Mouse (Mus musculus): Measurements from ENCODE around the gene Rasgrf1. TPM values are rescaled to one million over a fixed set of nuclear protein-coding genes. Genes with fewer than 3 reads are reported as not detected.

The Rasgrf1 gene
- polyA plus RNA-seq, 1 experiment = not detected

GRCm38 (mm10) chr9:89958959-89959358, 49.3 kb downstream of the Rasgrf1 start:
- WGBS = 62% methylated on average over 2 of the region's 2 CpGs
- no peak overlapping the region for H3K4me3 ChIP-seq (replicated peaks; ENCODE audit: control insufficient read depth, low read depth, low read length)
- no peak overlapping the region for H3K27ac ChIP-seq (ENCODE audit: control insufficient read depth, insufficient read depth, low read depth, low read length, poor library complexity)
- no peaks in the 10 kb centered on the region for H3K4me1 ChIP-seq (ENCODE audit: control insufficient read depth, insufficient read depth, low read length)
- TF ChIP-seq CTCF (IDR thresholded peaks at IDR 0.05; ENCODE audit: control insufficient read depth, insufficient read depth, low read length) (no peak), POLR2A (IDR thresholded peaks at IDR 0.05; ENCODE audit: borderline replicate concordance, control insufficient read depth, low read depth, low read length) (no peak)

GRCm38 (mm10) chr9:89964091-89964490, 54.4 kb downstream of the Rasgrf1 start:
- Histone ChIP-seq H3K4me3 (replicated peaks; ENCODE audit: control insufficient read depth, low read depth, low read length) (no peak overlapping the region), H3K4me1 (ENCODE audit: control insufficient read depth, insufficient read depth, low read length) (no peaks in the 10 kb centered on the region), H3K27ac (ENCODE audit: control insufficient read depth, insufficient read depth, low read depth, low read length, poor library complexity) (no peak overlapping the region)
- 72% methylated on average over 4 of the region's 4 CpGs for WGBS
- no peak for TF ChIP-seq CTCF (IDR thresholded peaks at IDR 0.05; ENCODE audit: control insufficient read depth, insufficient read depth, low read length)
- TF ChIP-seq POLR2A (IDR thresholded peaks at IDR 0.05; ENCODE audit: borderline replicate concordance, control insufficient read depth, low read depth, low read length) = no peak

- 80% methylated on average over 4 of the region's 4 CpGs for whole genome bisulfite sequencing
- H3K27ac ChIP-seq (ENCODE audit: control insufficient read depth, insufficient read depth, low read depth, low read length, poor library complexity) = no peak overlapping the region
- TF ChIP-seq POLR2A (IDR thresholded peaks at IDR 0.05; ENCODE audit: borderline replicate concordance, control insufficient read depth, low read depth, low read length) = no peak
- TF ChIP-seq CTCF (IDR thresholded peaks at IDR 0.05; ENCODE audit: control insufficient read depth, insufficient read depth, low read length) = no peak
- H3K4me3 ChIP-seq (replicated peaks; ENCODE audit: control insufficient read depth, low read depth, low read length) = no peak overlapping the region
- H3K4me1 ChIP-seq (ENCODE audit: control insufficient read depth, insufficient read depth, low read length) = no peaks in the 10 kb centered on the region; the same call in 1 of the 2 replicates
Observed at GRCm38 (mm10) chr9:89967716-89968115, 58.0 kb downstream of the Rasgrf1 start.

- H3K27ac ChIP-seq (ENCODE audit: control insufficient read depth, insufficient read depth, low read depth, low read length, poor library complexity) = no peak overlapping the region
- 82% methylated on average over 6 of the region's 6 CpGs for WGBS
- no peaks in the 10 kb centered on the region; the same call in 1 of the 2 replicates for H3K4me1 ChIP-seq (ENCODE audit: control insufficient read depth, insufficient read depth, low read length)
- TF ChIP-seq CTCF (IDR thresholded peaks at IDR 0.05; ENCODE audit: control insufficient read depth, insufficient read depth, low read length) (0 out of 2 replicates have a peak, but pooled peaks have one; percentile 21), POLR2A (IDR thresholded peaks at IDR 0.05; ENCODE audit: borderline replicate concordance, control insufficient read depth, low read depth, low read length) (no peak)
- H3K4me3 ChIP-seq (replicated peaks; ENCODE audit: control insufficient read depth, low read depth, low read length) = no peak overlapping the region
Observed at GRCm38 (mm10) chr9:89968836-89969450, 59.2 kb downstream of the Rasgrf1 start.

- 84% methylated on average over 10 of the region's 10 CpGs for WGBS
- TF ChIP-seq POLR2A (IDR thresholded peaks at IDR 0.05; ENCODE audit: borderline replicate concordance, control insufficient read depth, low read depth, low read length) = no peak
- TF ChIP-seq CTCF (IDR thresholded peaks at IDR 0.05; ENCODE audit: control insufficient read depth, insufficient read depth, low read length) = no peak
- Histone ChIP-seq H3K4me3 (replicated peaks; ENCODE audit: control insufficient read depth, low read depth, low read length) (no peak overlapping the region), H3K4me1 (ENCODE audit: control insufficient read depth, insufficient read depth, low read length) (no peaks in the 10 kb centered on the region; the same call in 1 of the 2 replicates), H3K27ac (ENCODE audit: control insufficient read depth, insufficient read depth, low read depth, low read length, poor library complexity) (no peak overlapping the region)
Observed at GRCm38 (mm10) chr9:89970271-89970670, 60.6 kb downstream of the Rasgrf1 start.

- no peak overlapping the region for H3K27ac ChIP-seq (ENCODE audit: control insufficient read depth, insufficient read depth, low read depth, low read length, poor library complexity)
- TF ChIP-seq POLR2A (IDR thresholded peaks at IDR 0.05; ENCODE audit: borderline replicate concordance, control insufficient read depth, low read depth, low read length) = no peak
- no peak for TF ChIP-seq CTCF (IDR thresholded peaks at IDR 0.05; ENCODE audit: control insufficient read depth, insufficient read depth, low read length)
- H3K4me1 ChIP-seq (ENCODE audit: control insufficient read depth, insufficient read depth, low read length) = no peaks in the 10 kb centered on the region; the same call in 1 of the 2 replicates
- 55% methylated on average over 11 of the region's 11 CpGs for WGBS
- H3K4me3 ChIP-seq (replicated peaks; ENCODE audit: control insufficient read depth, low read depth, low read length) = no peak overlapping the region
Observed at GRCm38 (mm10) chr9:89970886-89971486, 61.3 kb downstream of the Rasgrf1 start.

GRCm38 (mm10) chr9:89972321-89972720, 62.6 kb downstream of the Rasgrf1 start:
- no peak for TF ChIP-seq POLR2A (IDR thresholded peaks at IDR 0.05; ENCODE audit: borderline replicate concordance, control insufficient read depth, low read depth, low read length)
- TF ChIP-seq CTCF (IDR thresholded peaks at IDR 0.05; ENCODE audit: control insufficient read depth, insufficient read depth, low read length) = no peak
- H3K4me1 ChIP-seq (ENCODE audit: control insufficient read depth, insufficient read depth, low read length) = no peaks in the 10 kb centered on the region; the same call in 1 of the 2 replicates
- H3K27ac ChIP-seq (ENCODE audit: control insufficient read depth, insufficient read depth, low read depth, low read length, poor library complexity) = no peak overlapping the region
- WGBS = 48% methylated on average over 3 of the region's 3 CpGs
- H3K4me3 ChIP-seq (replicated peaks; ENCODE audit: control insufficient read depth, low read depth, low read length) = no peak overlapping the region

- no peak overlapping the region for H3K4me3 ChIP-seq (replicated peaks; ENCODE audit: control insufficient read depth, low read depth, low read length)
- WGBS = 30% methylated on average over 5 of the region's 5 CpGs
- TF ChIP-seq CTCF (IDR thresholded peaks at IDR 0.05; ENCODE audit: control insufficient read depth, insufficient read depth, low read length) = no peak
- H3K4me1 ChIP-seq (ENCODE audit: control insufficient read depth, insufficient read depth, low read length) = no peaks in the 10 kb centered on the region; the same call in 1 of the 2 replicates
- H3K27ac ChIP-seq (ENCODE audit: control insufficient read depth, insufficient read depth, low read depth, low read length, poor library complexity) = no peak overlapping the region
Observed at GRCm38 (mm10) chr9:89973856-89974255, 64.1 kb downstream of the Rasgrf1 start.

Measured in bone marrow, adult 2 months (tissue).